Mouse (Mus musculus): ENCODE results near the gene Gm20696.

GRCm38 (mm10) chr6:99212461-99212860 is 454.1 kb downstream of the Gm20696 start:
- TF ChIP-seq POLR2A (IDR thresholded peaks at IDR 0.05; ENCODE audit: borderline replicate concordance, extremely low read depth, insufficient read depth, insufficient read length, poor library complexity, severe bottlenecking) (no peak), CTCF (IDR thresholded peaks at IDR 0.05; ENCODE audit: borderline replicate concordance, extremely low read depth, insufficient read depth, insufficient read length) (no peak)

Data from brain, embryonic 14.5 days (tissue).